Mouse (Mus musculus) hindbrain, postnatal 0 days (tissue): Measurements from ENCODE around the gene Smpd3. TPM values are rescaled to one million over a fixed set of nuclear protein-coding genes. Genes with fewer than 3 reads are reported as not detected.

ENCODE experiments used
- ATAC-seq: fragments of 200-750 bp; cut with Nextera tagmentation; 2 replicates; pipeline ENCODE4 v1.8.0; 2017; ENCODE audit warnings: mild to moderate bottlenecking, moderate TSS enrichment, moderate library complexity
- DNase-seq: peaks from one replicate; pipeline ENCODE4 v3.0.0-alpha.2; 2015; ENCODE audit warnings: low spot score
- H3K27ac ChIP-seq: fragments of 300-500 bp; sonication (generic); 2 replicates; pipeline ENCODE4 v1.5.1; 2014; ENCODE audit warnings: mild to moderate bottlenecking
- H3K27me3 ChIP-seq: fragments of 300-500 bp; sonication (generic); 2 replicates; pipeline ENCODE4 v1.6.1; 2014; ENCODE audit warnings: low read length, mixed read lengths; ENCODE audit not compliant: insufficient read depth
- H3K36me3 ChIP-seq: fragments of 300-500 bp; sonication (generic); 2 replicates; pipeline ENCODE4 v1.6.1; 2014; ENCODE audit warnings: low read length, mixed read lengths; ENCODE audit not compliant: insufficient read depth
- H3K4me1 ChIP-seq: fragments of 300-500 bp; sonication (generic); 2 replicates; pipeline ENCODE4 v1.6.1; 2014; ENCODE audit warnings: antibody characterized with exemption, low read length, mixed read lengths; ENCODE audit not compliant: insufficient read depth
- H3K4me2 ChIP-seq: fragments of 300-500 bp; sonication (generic); 2 replicates; pipeline ENCODE4 v1.6.1; 2014; ENCODE audit warnings: low read depth, mild to moderate bottlenecking, low read length, moderate library complexity, mixed read lengths
- H3K4me3 ChIP-seq: fragments of 300-500 bp; sonication (generic); 2 replicates; pipeline ENCODE4 v1.5.1; 2014; ENCODE audit warnings: low read length
- H3K9ac ChIP-seq: fragments of 300-500 bp; sonication (generic); replicated peaks from 2 replicates; pipeline ENCODE4 v1.6.1; 2014; ENCODE audit warnings: mild to moderate bottlenecking, low read length, moderate library complexity, mixed read lengths
- H3K9me3 ChIP-seq: fragments of 300-500 bp; sonication (generic); 2 replicates; pipeline ENCODE4 v1.6.1; 2016; ENCODE audit warnings: low read length, mixed read lengths
- CTCF ChIP-seq: IDR thresholded peaks from 2 replicates; pipeline ENCODE4 v1.5.1; 2016; ENCODE audit warnings: antibody characterized with exemption, control low read depth, low read depth
- WGBS: fragments of 180-500 bp; shearing (Covaris S2); extraction: QIAGEN DNeasy Blood & Tissue Kit; methylation state at CpG from one replicate; pipeline ENCODE4 v1.1.7; 2014; 5-methylcytosine and 5-hydroxymethylcytosine counted together
- polyA plus RNA-seq: library from polyadenylated mRNA; unstranded; fragments of >200 nt; fragmentation: Nextera tagmentation; extraction: Ambion mirVana; gene quantifications from 2 replicates; pipeline ENCODE4 v1.2.1, GENCODE M21; 2015
- total RNA-seq: library from RNA; depleted of rRNA; stranded (reverse); fragments of >200 nt; gene quantifications from 2 replicates; pipeline ENCODE4 v1.2.3, GENCODE M21; 2014

Gene Smpd3
- total and polyA plus RNA-seq, 2 experiments from 2014 or later: 58.2 to 88.3 TPM

DNA sequence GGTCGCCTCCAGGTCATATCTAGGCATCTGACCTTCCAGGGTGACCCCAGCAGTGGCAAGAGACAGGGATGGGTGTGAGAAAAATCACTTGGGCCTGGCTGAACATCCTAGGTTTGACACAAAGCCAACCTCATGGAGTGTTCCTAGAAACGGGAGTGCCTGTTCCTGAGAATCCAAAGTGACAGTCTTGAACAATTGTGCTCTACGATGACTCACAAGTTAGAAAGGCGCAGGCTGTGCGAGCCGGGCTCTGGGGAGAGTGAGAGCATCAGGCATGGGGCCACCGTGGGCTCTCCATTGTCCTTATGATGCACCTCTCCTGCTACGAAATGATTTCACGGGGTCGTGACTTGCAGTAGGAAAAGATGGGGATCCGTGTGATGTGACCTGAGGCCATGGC is 11.6 kb upstream of the Smpd3 start:
- Histone ChIP-seq H3K27me3 (no peaks in the 10 kb centered on the region), H3K4me3 (no peak overlapping the region), H3K9me3 (no peaks in the 10 kb centered on the region), H3K4me2 (no peak overlapping the region), H3K27ac (no peak overlapping the region), H3K4me1 (no peaks in the 10 kb centered on the region), H3K9ac (no peak overlapping the region), H3K36me3 (no peaks in the 10 kb centered on the region)
- WGBS: 52% methylated on average over 11 of the region's 11 CpGs
- ATAC-seq (no peak), DNase-seq (no peak)
- no peak for TF ChIP-seq CTCF

DNA sequence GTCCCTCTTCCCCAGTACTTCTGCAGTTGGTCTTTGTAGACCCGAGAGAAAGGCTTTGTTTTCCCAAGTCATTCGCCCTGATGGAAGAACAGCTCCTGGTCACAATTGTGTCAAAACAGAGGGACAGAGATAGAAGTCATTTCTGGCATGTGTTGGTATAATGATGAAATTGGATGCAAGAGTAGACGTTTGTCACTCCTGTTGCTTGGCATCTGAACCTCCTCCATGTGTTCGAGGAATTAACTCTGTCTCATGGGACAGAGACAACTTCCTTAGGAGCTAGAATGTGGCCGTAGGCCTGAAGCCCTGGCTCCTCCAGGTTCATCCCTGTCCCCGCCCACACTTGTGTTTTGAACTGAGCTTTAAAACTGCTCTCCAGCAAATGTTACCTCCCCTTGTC is 8.3 kb upstream of the Smpd3 start:
- H3K9ac ChIP-seq: no peak overlapping the region
- WGBS: 70% methylated on average over 6 of the region's 6 CpGs
- H3K27me3 ChIP-seq: no peaks in the 10 kb centered on the region
- DNase-seq: no peak
- no peak for ATAC-seq
- H3K4me3 ChIP-seq: no peak overlapping the region
- no peaks in the 10 kb centered on the region for H3K4me1 ChIP-seq
- no peak overlapping the region for H3K4me2 ChIP-seq
- H3K36me3 ChIP-seq: no peaks in the 10 kb centered on the region
- H3K9me3 ChIP-seq: no peaks in the 10 kb centered on the region
- H3K27ac ChIP-seq: no peak overlapping the region
- TF ChIP-seq CTCF: no peak

DNA sequence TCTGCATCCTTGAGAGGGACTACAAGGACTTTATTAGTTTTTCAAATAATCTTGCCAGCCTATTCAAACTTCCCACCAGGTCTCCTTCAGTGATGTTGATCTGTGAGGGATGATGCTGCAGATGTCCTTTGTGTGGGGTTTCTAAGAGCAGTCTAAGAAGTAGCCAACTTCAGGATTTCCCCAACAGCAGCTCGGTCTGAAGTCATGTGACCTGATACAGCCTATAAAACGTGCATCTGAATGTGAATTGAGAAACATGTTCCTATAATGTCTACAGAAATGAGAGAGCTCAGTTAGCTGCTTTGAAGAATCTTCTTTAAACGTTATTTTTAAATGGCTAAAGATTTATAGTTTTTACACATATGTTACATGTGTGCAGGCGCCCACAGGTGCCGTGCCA is 5.7 kb upstream of the Smpd3 start:
- DNase-seq: no peak
- no peak for ATAC-seq
- no peaks in the 10 kb centered on the region for H3K9me3 ChIP-seq
- no peak overlapping the region for H3K4me2 ChIP-seq
- H3K27ac ChIP-seq: no peak overlapping the region
- H3K4me1 ChIP-seq: peaks cover 5% of the 10 kb centered on the region; the same call in 1 of the 2 replicates
- no peaks in the 10 kb centered on the region for H3K27me3 ChIP-seq
- no peak overlapping the region for H3K9ac ChIP-seq
- H3K4me3 ChIP-seq: no peak overlapping the region
- no peak for TF ChIP-seq CTCF
- no peaks in the 10 kb centered on the region for H3K36me3 ChIP-seq
- WGBS: 72% methylated on average over 5 of the region's 5 CpGs

DNA sequence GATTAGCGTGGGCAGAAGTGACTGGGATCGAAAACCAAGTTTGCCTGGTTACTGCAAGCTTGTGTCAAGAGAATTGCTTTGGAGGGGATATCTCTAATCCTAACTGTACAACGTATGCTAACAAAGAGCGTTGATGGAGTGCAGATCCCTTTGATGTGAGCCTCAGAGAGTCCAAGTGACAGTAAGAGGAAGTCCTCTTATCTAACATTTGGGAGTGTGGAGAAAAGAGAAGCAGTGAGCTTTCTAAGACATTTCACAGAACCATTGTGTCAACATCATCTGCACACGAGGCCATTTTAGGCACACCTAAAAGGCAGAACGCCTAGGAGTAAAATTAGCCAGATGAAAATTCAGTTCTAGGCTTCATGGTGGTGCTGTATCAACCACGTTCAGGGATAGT is 5.0 kb upstream of the Smpd3 start:
- 80% methylated on average over 7 of the region's 7 CpGs for WGBS
- H3K4me1 ChIP-seq: peaks cover 5% of the 10 kb centered on the region; the same call in 1 of the 2 replicates
- H3K9ac ChIP-seq: no peak overlapping the region
- no peaks in the 10 kb centered on the region for H3K9me3 ChIP-seq
- no peak for TF ChIP-seq CTCF
- DNase-seq: no peak
- ATAC-seq: no peak
- H3K27ac ChIP-seq: no peak overlapping the region
- no peaks in the 10 kb centered on the region for H3K36me3 ChIP-seq
- H3K27me3 ChIP-seq: no peaks in the 10 kb centered on the region
- no peak overlapping the region for H3K4me2 ChIP-seq
- H3K4me3 ChIP-seq: no peak overlapping the region

DNA sequence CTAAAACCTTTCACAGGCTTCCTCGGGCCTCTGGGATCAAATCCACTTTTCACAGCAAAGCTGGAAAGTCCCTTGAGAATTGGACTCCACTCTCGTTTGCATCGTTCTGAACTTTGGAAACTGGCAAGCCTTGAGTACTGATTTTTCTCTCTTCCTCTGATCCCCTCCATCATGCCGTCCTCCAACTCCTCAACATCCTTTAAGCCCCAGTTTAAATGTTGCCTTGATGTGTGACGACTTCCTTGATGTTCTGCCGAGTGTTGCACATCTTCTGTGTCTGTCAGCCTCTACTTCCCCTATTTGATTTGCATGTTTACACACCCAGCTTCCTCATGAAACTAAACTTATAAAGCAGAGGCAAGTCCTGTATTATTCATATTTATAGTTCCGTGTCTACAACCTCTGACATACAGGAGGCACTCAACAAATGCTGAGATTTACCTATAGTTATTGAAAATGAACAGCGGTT is 987 bp upstream of the Smpd3 start:
- no peak for ATAC-seq
- Histone ChIP-seq H3K4me3 (peak overlapping the region; percentile 71), H3K9me3 (no peaks in the 10 kb centered on the region), H3K4me2 (peak overlapping the region; percentile 68), H3K27ac (no peak overlapping the region), H3K4me1 (peaks cover 15% of the 10 kb centered on the region; the same call in 1 of the 2 replicates), H3K27me3 (no peaks in the 10 kb centered on the region), H3K9ac (no peak overlapping the region; the same call in 1 of the 2 replicates), H3K36me3 (no peaks in the 10 kb centered on the region)
- DNase-seq: peak; percentile 33
- TF ChIP-seq CTCF: no peak
- 34% methylated on average over 8 of the region's 8 CpGs for WGBS

DNA sequence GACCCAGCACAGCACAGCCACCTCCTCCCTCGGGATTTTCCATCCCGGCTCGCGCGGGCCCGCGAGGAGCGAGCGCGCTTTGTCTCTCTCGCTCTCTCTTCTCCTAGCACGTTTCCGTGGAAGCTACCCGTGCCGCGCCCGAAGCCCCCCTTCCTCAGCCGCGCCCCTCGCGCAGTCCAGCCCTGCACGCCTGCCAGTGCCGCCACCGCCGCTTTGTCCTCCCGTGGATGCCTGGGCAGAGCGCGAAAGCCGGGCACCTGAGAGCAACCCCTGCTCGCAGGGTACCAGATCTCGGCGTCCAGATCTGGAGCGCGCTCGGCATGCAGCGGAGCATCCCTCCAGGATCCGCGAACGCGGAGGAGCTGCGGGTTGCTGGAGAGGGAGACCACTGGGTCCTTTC is 1.2 kb downstream of the Smpd3 start:
- under 1% methylated on average over 34 of the region's 41 CpGs for WGBS
- ATAC-seq: peak; percentile 18
- peak overlapping the region; percentile 71 for H3K4me3 ChIP-seq

DNA sequence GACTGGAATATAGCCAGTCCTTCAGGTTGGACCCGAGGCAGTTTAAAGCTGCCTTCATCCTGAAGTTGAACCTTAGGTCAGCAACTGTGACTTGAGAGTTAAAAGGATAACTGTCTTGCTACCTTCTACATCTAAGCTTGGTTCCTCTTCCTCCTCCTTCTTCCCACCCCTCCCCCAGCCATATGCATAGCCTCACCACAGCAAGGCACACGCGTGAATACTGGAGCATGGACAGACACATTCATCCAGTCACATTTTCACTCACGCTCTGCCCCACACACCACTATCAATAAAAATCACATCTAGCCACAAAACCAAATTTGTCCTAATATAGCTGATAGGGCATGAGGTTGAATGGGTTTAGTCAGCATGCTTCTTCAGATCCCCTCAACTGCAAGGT is 1.8 kb downstream of the Smpd3 start:
- H3K9me3 ChIP-seq: no peaks in the 10 kb centered on the region
- no peak for TF ChIP-seq CTCF
- H3K4me2 ChIP-seq: peak overlapping the region; percentile 68
- peak overlapping the region; percentile 80 for H3K9ac ChIP-seq
- DNase-seq: peak; percentile 24
- no peak for ATAC-seq
- no peaks in the 10 kb centered on the region for H3K36me3 ChIP-seq
- peak overlapping the region; percentile 82 for H3K27ac ChIP-seq
- WGBS: 50% methylated on average over 4 of the region's 4 CpGs
- peak overlapping the region; percentile 71 for H3K4me3 ChIP-seq
- H3K27me3 ChIP-seq: no peaks in the 10 kb centered on the region
- H3K4me1 ChIP-seq: peaks cover 15% of the 10 kb centered on the region; the same call in 1 of the 2 replicates

More for the DNA sequence above, 1.2 kb downstream of the Smpd3 start:
- Histone ChIP-seq H3K27me3 (no peaks in the 10 kb centered on the region), H3K4me1 (peaks cover 15% of the 10 kb centered on the region; the same call in 1 of the 2 replicates), H3K4me2 (peak overlapping the region; percentile 68), H3K9me3 (no peaks in the 10 kb centered on the region), H3K36me3 (no peaks in the 10 kb centered on the region), H3K9ac (peak overlapping the region; percentile 80), H3K27ac (peak overlapping the region; percentile 82)
- TF ChIP-seq CTCF: no peak
- peak; percentile 74 for DNase-seq
